Mouse (Mus musculus) v-Abl transformed pro-B cells (cell line): Measurements from ENCODE around the gene Yjefn3.
"Not testable (repeated sequence)": the region's sequence is repeated elsewhere in the genome, so short reads cannot be mapped to it uniquely, and the experiment has no call there.

Source experiments
- in situ Hi-C, 2 experiments: fragments of 400-800 bp; cut with MboI; formaldehyde crosslinking; loops; one replicate each; pipeline ENCODE4 v1.15.1; 2025; ENCODE audit not compliant: unreplicated experiment in 2 of 2

Gene Yjefn3

GRCm38 (mm10) chr8:69902163-69903062 is at the start of gene Yjefn3, which contains the start of the genes Tssk6 and Ndufa13:
Gene Yjefn3, minus strand, starts transcription at chr8:69902712.
Gene Tssk6, plus strand, starts transcription at chr8:69902184.
Gene Ndufa13, minus strand, starts transcription at chr8:69902558.
- in situ Hi-C loops: no loop called here

- in situ Hi-C loops: no loop called here
Observed at GRCm38 (mm10) chr8:69950300-69950699, 47.8 kb upstream of the Yjefn3 start.

- in situ Hi-C loops: not testable (repeated sequence)
Observed at GRCm38 (mm10) chr8:69942495-69942894, 40.0 kb upstream of the Yjefn3 start.

- in situ Hi-C loops: no loop called here
Observed at GRCm38 (mm10) chr8:69940386-69940785, 37.9 kb upstream of the Yjefn3 start.

- in situ Hi-C loops: no loop called here
Observed at GRCm38 (mm10) chr8:69939633-69940032, 37.1 kb upstream of the Yjefn3 start.

- in situ Hi-C loops: no loop called here
Observed at GRCm38 (mm10) chr8:69938245-69938982, 35.9 kb upstream of the Yjefn3 start.

GRCm38 (mm10) chr8:69937466-69937865 is 35.0 kb upstream of the Yjefn3 start:
- in situ Hi-C loops: no loop called here

GRCm38 (mm10) chr8:69936050-69936794 is 33.7 kb upstream of the Yjefn3 start:
- in situ Hi-C loops: no loop called here

GRCm38 (mm10) chr8:69935431-69935830 is 32.9 kb upstream of the Yjefn3 start:
- in situ Hi-C loops: no loop called here

GRCm38 (mm10) chr8:69934582-69934981 is 32.1 kb upstream of the Yjefn3 start:
- in situ Hi-C loops: loop anchor here in 1 of 2 experiments (5.0 kb wide), 1 partner anchor 33 kb away; no protein-coding TSS in a partner anchor

- in situ Hi-C loops: loop anchor here in 1 of 2 experiments (5.0 kb wide), 1 partner anchor 33 kb away; no protein-coding TSS in a partner anchor
Observed at GRCm38 (mm10) chr8:69933811-69934210, 31.3 kb upstream of the Yjefn3 start.

- in situ Hi-C loops: no loop called here
Observed at GRCm38 (mm10) chr8:69926901-69927300, 24.4 kb upstream of the Yjefn3 start.

GRCm38 (mm10) chr8:69923986-69924385 is 21.5 kb upstream of the Yjefn3 start:
- in situ Hi-C loops: loop anchor here (5.0 kb wide), 3 partner anchors 78 to 238 kb away; partner anchors contain the start of gene Ncan (in 1 of the 2)

- in situ Hi-C loops: loop anchor here (5.0 kb wide), 3 partner anchors 81 to 241 kb away; partner anchors contain the start of gene Ncan (in 1 of the 2)
Observed at GRCm38 (mm10) chr8:69921141-69921540, 18.6 kb upstream of the Yjefn3 start.

GRCm38 (mm10) chr8:69919876-69920662 is 17.6 kb upstream of the Yjefn3 start:
- in situ Hi-C loops: loop anchor here (5.0 kb wide), 4 partner anchors 82 to 247 kb away; partner anchors contain the start of gene Ncan (in 1 of the 2)

GRCm38 (mm10) chr8:69919010-69919409 is 16.5 kb upstream of the Yjefn3 start:
- in situ Hi-C loops: loop anchor here in 1 of 2 experiments (5.0 kb wide), 2 partner anchors 83 to 248 kb away; no protein-coding TSS in a partner anchor

GRCm38 (mm10) chr8:69918506-69918905 is 16.0 kb upstream of the Yjefn3 start:
- in situ Hi-C loops: loop anchor here in 1 of 2 experiments (5.0 kb wide), 2 partner anchors 84 to 249 kb away; no protein-coding TSS in a partner anchor

GRCm38 (mm10) chr8:69915748-69916147 is 13.2 kb upstream of the Yjefn3 start:
- in situ Hi-C loops: loop anchor here in 1 of 2 experiments (5.0 kb wide), 2 partner anchors 87 to 252 kb away; no protein-coding TSS in a partner anchor

- in situ Hi-C loops: no loop called here
Observed at GRCm38 (mm10) chr8:69914526-69914925, 12.0 kb upstream of the Yjefn3 start.
